Mouse (Mus musculus): ENCODE data around the gene Myf5. TPM values are rescaled to one million over a fixed set of nuclear protein-coding genes. Genes with fewer than 3 reads are reported as not detected.
A peak's percentile ranks its signal among the peaks of the same experiment; 100 is the strongest.

Gene Myf5
- 0.11 and 0.15 TPM in 2 replicates for polyA plus RNA-seq (2015; fragmentation: Nextera tagmentation; extraction: Ambion mirVana)

DNA sequence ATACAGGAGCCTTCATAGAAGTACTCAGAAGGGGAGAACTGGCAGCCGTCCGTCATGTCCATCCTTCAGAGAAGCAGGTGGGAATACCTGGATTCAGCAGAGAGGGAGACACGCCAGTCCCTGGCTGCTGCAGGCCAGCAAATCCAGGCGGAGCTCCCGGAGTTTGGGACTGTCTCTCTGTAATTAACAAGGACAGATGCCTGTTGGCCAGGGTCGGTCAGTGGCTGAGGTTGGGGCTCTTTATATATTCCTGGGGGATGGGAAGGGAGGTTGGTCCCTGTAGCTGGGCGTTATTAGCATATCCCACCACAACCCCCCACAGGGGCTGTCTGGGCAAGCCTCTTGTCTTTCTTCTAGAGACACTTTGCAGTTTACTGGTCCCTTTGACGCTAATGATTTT, at the start of gene Myf5:
Gene Myf5, minus strand, starts transcription at position 265 of the 400 bp plus-strand sequence.
- no peak for ATAC-seq (ENCODE audit: extremely low read depth, insufficient number of reproducible peaks, low FRiP score, low TSS enrichment)
- 53% methylated on average over 8 of the region's 8 CpGs for WGBS
- H3K27ac ChIP-seq (replicated peaks): no peak within 1 kb of the TSS
- no peak within 1 kb of the TSS for H3K4me2 ChIP-seq
- H3K4me1 ChIP-seq: no peaks in the 10 kb centered on the region
- H3K9ac ChIP-seq: no peak within 1 kb of the TSS
- no peaks in the 10 kb centered on the region for H3K27me3 ChIP-seq (replicated peaks)
- H3K9me3 ChIP-seq: no peaks in the 10 kb centered on the region
- no peaks in the 10 kb centered on the region for H3K36me3 ChIP-seq
- H3K4me3 ChIP-seq: no peak within 1 kb of the TSS

DNA sequence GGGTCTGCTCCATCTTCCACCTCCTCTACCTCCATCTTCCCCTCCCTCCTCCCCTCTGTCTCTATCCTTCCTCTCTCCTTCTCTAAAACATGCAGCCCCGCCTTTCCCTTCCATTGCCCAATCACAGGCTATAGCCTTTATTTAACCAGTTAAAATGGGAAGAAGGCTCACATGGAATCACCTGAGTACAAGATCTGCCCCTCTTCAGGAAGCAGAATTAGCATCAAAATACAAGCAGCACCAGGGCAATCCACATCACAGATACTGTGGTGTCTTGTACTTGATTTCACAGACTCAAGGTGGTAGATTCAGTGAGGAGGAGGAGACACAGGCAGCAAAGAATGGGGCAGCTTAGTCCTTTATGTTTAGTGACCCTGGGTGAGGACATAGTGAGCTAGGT, 42.8 kb upstream of the Myf5 start:
- no peak overlapping the region for H3K27ac ChIP-seq (replicated peaks)
- H3K36me3 ChIP-seq: no peaks in the 10 kb centered on the region
- no peaks in the 10 kb centered on the region for H3K27me3 ChIP-seq (replicated peaks)
- H3K4me1 ChIP-seq: no peaks in the 10 kb centered on the region
- no peak for ATAC-seq (ENCODE audit: extremely low read depth, insufficient number of reproducible peaks, low FRiP score, low TSS enrichment)
- H3K4me2 ChIP-seq: no peak overlapping the region
- no peak overlapping the region for H3K9ac ChIP-seq
- no peak overlapping the region for H3K4me3 ChIP-seq
- H3K9me3 ChIP-seq: no peaks in the 10 kb centered on the region
- WGBS: 45% methylated on average over 1 of the region's 1 CpGs

DNA sequence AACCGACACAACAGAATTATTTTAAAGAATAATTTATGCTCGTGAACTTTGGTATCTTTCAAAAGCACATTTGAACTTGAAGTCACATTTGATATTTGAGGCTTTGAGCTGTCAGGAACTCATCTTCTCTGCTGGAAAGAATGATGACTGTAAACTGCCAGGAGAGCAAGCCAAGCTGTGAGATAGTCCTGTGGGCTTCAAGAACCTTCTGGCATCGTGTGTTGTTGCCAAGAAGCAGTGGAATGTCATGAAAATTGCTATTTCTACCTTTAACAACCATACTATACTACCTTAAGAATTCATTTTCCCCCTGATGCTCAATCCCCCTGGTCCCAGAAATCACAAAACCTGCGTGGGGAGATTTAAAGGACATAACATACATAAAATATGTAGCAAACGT, 33.3 kb upstream of the Myf5 start:
- H3K27me3 ChIP-seq (replicated peaks): no peaks in the 10 kb centered on the region
- 60% methylated on average over 5 of the region's 5 CpGs for WGBS
- no peak overlapping the region for H3K9ac ChIP-seq
- H3K4me3 ChIP-seq: no peak overlapping the region
- no peak overlapping the region for H3K4me2 ChIP-seq
- H3K36me3 ChIP-seq: no peaks in the 10 kb centered on the region
- no peak for ATAC-seq (ENCODE audit: extremely low read depth, insufficient number of reproducible peaks, low FRiP score, low TSS enrichment)
- no peaks in the 10 kb centered on the region for H3K9me3 ChIP-seq
- no peak overlapping the region for H3K27ac ChIP-seq (replicated peaks)
- H3K4me1 ChIP-seq: no peaks in the 10 kb centered on the region

DNA sequence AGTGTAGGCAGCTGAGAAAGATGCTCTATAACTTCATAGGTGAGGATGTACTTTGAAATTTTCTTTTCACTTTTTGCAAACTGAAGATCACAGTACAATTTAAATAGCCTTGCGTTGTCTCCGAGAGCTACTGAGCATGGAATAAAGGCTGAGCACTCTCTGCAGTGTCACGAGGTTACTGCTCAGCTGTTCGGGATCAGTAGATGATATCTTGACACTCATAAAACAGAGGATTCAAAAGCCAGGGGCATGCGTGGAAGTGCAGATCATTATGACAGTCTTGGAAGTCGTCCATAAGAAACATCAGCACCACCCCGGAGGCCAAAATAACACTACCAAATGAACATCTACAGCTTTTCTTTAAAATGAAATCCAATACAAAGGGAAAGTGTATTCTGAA, 30.7 kb upstream of the Myf5 start:
- H3K4me1 ChIP-seq: no peaks in the 10 kb centered on the region
- 58% methylated on average over 7 of the region's 7 CpGs for WGBS
- no peaks in the 10 kb centered on the region for H3K9me3 ChIP-seq
- no peak overlapping the region for H3K9ac ChIP-seq
- no peaks in the 10 kb centered on the region for H3K36me3 ChIP-seq
- no peak overlapping the region for H3K4me2 ChIP-seq
- no peak for ATAC-seq (ENCODE audit: extremely low read depth, insufficient number of reproducible peaks, low FRiP score, low TSS enrichment)
- H3K27me3 ChIP-seq (replicated peaks): no peaks in the 10 kb centered on the region
- no peak overlapping the region for H3K27ac ChIP-seq (replicated peaks)
- no peak overlapping the region for H3K4me3 ChIP-seq

DNA sequence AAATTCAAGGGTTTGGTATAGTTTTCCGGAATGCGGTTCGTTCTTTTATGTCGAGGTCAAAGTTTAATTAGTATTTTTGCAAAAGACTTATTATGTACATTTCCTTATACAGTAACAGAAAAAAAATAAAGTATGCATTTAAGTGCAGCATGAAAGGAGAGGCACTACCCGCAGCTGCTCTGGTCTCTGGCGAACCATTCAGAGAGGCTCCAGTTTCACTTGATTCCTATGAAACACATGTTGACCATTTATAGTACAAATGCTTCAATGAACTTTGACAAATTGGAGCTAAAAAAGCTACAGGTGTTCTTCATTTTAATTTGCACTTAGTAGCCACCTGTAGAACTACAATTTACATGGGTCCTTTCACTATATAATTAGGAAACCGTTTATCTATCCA, 28.8 kb upstream of the Myf5 start:
- H3K9ac ChIP-seq: no peak overlapping the region
- ATAC-seq (ENCODE audit: extremely low read depth, insufficient number of reproducible peaks, low FRiP score, low TSS enrichment): no peak
- 85% methylated on average over 7 of the region's 7 CpGs for WGBS

DNA sequence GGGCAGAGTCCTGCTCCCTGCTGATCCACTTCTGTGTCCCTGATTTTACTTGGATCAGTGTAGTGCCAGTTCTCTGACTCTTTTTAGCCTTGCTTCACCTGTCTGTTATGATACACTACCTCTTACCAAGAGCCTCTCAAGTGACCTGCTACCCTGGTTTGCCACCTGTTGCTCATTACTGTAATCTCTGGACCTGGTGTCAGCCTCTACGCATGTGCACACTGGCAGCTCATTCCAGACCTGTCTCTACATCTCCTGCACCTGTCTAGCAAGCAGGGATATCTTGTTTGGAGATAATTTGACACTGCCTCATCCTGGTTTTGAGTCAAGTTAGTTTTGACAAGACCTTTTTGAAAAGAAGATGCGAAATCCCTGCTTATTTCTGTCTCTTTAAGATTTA, 20.5 kb upstream of the Myf5 start:
- no peaks in the 10 kb centered on the region for H3K4me1 ChIP-seq
- H3K36me3 ChIP-seq: no peaks in the 10 kb centered on the region
- no peak overlapping the region for H3K4me3 ChIP-seq
- no peak overlapping the region for H3K9ac ChIP-seq
- H3K9me3 ChIP-seq: no peaks in the 10 kb centered on the region
- 68% methylated on average over 2 of the region's 2 CpGs for WGBS
- H3K4me2 ChIP-seq: no peak overlapping the region
- no peak for ATAC-seq (ENCODE audit: extremely low read depth, insufficient number of reproducible peaks, low FRiP score, low TSS enrichment)
- no peaks in the 10 kb centered on the region for H3K27me3 ChIP-seq (replicated peaks)
- no peak overlapping the region for H3K27ac ChIP-seq (replicated peaks)

More for the DNA sequence above, 28.8 kb upstream of the Myf5 start:
- no peak overlapping the region for H3K27ac ChIP-seq (replicated peaks)
- H3K4me2 ChIP-seq: no peak overlapping the region
- H3K27me3 ChIP-seq (replicated peaks): no peaks in the 10 kb centered on the region
- no peak overlapping the region for H3K4me3 ChIP-seq
- H3K4me1 ChIP-seq: no peaks in the 10 kb centered on the region
- H3K9me3 ChIP-seq: no peaks in the 10 kb centered on the region
- H3K36me3 ChIP-seq: no peaks in the 10 kb centered on the region

DNA sequence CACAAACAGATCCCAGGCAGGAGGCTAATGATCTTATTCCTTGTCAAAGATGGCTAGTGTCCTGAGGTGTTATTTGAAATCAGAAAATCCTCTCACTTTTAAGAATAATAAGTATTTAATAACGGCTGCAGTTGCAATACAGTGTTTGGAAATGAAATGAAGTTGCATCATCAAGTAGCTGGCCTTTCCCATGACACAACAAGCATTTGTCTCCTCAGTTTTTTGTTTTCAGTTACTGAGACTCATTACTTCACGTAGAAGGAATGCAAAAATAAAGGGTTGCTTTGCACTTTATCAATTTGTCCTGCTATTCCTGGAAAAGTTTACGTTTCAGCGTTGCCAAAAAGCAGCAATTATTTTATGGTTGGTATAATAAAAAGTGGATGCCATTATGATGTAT, 17.5 kb upstream of the Myf5 start:
- Histone ChIP-seq H3K36me3 (no peaks in the 10 kb centered on the region), H3K27me3 (replicated peaks) (no peaks in the 10 kb centered on the region), H3K9ac (no peak overlapping the region), H3K4me2 (no peak overlapping the region), H3K4me3 (no peak overlapping the region), H3K9me3 (no peaks in the 10 kb centered on the region), H3K27ac (replicated peaks) (no peak overlapping the region), H3K4me1 (peaks cover 12% of the 10 kb centered on the region)
- 61% methylated on average over 4 of the region's 4 CpGs for WGBS
- ATAC-seq (ENCODE audit: extremely low read depth, insufficient number of reproducible peaks, low FRiP score, low TSS enrichment): no peak

DNA sequence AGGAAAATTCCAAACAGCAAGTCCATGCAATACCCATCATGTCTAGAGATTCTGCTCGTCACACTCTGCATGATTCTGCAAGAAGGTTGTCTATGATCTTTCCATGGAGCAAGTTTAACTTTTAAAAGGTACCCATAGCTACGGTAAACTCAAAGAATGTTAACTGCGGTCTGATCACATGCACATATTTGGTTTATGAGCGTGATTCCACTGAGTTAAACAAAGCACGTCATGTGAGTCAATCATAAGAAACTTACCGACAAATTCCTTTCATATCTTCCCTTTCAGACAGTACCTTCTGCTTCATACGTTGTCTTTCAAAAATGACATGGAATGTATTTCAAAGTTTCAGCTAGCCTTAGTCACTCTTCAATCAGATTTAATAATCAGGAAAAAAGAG, 16.3 kb upstream of the Myf5 start:
- ATAC-seq (ENCODE audit: extremely low read depth, insufficient number of reproducible peaks, low FRiP score, low TSS enrichment): no peak
- H3K36me3 ChIP-seq: no peaks in the 10 kb centered on the region
- H3K9me3 ChIP-seq: no peaks in the 10 kb centered on the region
- no peak overlapping the region for H3K27ac ChIP-seq (replicated peaks)
- H3K4me2 ChIP-seq: no peak overlapping the region
- H3K4me1 ChIP-seq: peaks cover 12% of the 10 kb centered on the region
- 82% methylated on average over 7 of the region's 7 CpGs for WGBS
- H3K27me3 ChIP-seq (replicated peaks): no peaks in the 10 kb centered on the region
- H3K9ac ChIP-seq: no peak overlapping the region
- no peak overlapping the region for H3K4me3 ChIP-seq

DNA sequence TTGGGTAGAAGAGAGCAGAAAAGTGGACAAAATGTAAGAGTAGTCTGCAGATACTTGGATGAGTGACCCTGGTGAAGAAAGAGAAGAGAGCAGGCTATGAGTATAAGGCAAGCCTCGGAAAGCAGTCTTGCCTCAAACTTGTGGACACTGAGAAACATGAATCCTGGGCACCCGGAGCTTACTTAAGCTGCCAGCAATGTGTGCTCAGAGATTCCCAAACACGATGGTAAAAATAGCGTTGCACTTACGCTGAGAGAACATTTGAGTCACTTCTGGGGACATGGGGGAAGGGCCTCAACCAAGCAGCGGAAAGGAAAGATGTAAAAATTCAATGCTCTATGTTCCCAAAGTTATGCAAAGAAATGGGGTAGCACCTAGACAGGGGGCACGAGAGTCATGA, 13.7 kb upstream of the Myf5 start:
- ATAC-seq (ENCODE audit: extremely low read depth, insufficient number of reproducible peaks, low FRiP score, low TSS enrichment): no peak
- Histone ChIP-seq H3K9me3 (no peaks in the 10 kb centered on the region), H3K9ac (no peak overlapping the region), H3K4me1 (peaks cover 19% of the 10 kb centered on the region), H3K4me3 (no peak overlapping the region), H3K36me3 (no peaks in the 10 kb centered on the region), H3K4me2 (peak overlapping the region; percentile 44), H3K27me3 (replicated peaks) (no peaks in the 10 kb centered on the region), H3K27ac (replicated peaks) (peak overlapping the region; percentile 74)
- WGBS: 45% methylated on average over 7 of the region's 7 CpGs

DNA sequence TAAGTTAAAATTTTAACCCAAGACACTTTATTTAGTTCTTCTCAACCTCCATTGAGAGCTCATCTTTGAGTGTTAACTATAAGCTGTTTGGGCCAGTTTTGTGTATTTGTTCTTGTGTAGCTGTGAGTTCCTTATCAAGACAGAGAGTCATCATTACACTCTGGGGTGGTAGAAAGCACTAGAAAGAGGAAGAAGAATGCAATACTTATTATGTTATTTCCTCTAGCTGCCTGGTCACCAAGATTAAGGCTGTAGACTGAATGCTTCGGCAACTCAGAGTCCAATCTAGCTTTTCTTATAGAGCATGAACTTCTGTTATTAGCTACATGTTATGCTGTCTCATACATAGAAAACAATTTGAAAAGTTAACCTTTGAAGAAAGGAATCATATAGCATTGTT, 10.5 kb upstream of the Myf5 start:
- no peak overlapping the region for H3K4me3 ChIP-seq
- H3K9ac ChIP-seq: no peak overlapping the region
- H3K4me1 ChIP-seq: peaks cover 26% of the 10 kb centered on the region
- H3K36me3 ChIP-seq: no peaks in the 10 kb centered on the region
- H3K27ac ChIP-seq (replicated peaks): no peak overlapping the region
- no peak overlapping the region for H3K4me2 ChIP-seq
- 63% methylated on average over 1 of the region's 1 CpGs for WGBS
- no peaks in the 10 kb centered on the region for H3K27me3 ChIP-seq (replicated peaks)
- no peaks in the 10 kb centered on the region for H3K9me3 ChIP-seq
- ATAC-seq (ENCODE audit: extremely low read depth, insufficient number of reproducible peaks, low FRiP score, low TSS enrichment): no peak

DNA sequence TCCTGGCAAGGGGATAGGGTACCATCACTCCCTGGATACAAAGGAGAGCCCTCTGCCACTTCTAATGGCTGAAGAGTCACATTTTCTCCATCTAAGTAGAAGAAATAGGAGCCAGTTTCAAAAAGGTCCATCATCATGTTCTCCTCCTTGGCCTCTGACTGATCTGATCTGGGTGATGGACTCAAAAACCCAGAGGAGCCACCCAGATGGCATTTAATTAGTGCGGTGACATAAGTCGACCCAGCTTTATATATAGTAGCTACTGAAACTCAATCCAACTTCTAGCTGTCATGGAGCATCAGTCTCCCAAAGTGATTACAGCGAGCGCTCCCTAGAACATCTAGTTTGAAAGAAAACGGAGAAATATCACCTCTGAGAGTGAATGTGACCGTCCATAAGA, 8.6 kb upstream of the Myf5 start, which contains the start of gene Myf6:
Gene Myf6, minus strand, starts transcription at position 170 of the 400 bp plus-strand sequence.
- ATAC-seq (ENCODE audit: extremely low read depth, insufficient number of reproducible peaks, low FRiP score, low TSS enrichment): no peak
- WGBS: 74% methylated on average over 6 of the region's 6 CpGs
- no peaks in the 10 kb centered on the region for H3K27me3 ChIP-seq (replicated peaks)
- no peaks in the 10 kb centered on the region for H3K36me3 ChIP-seq
- H3K27ac ChIP-seq (replicated peaks): no peak within 1 kb of the TSS
- H3K4me3 ChIP-seq: peak within 1 kb of the TSS; percentile 40
- H3K9ac ChIP-seq: peak within 1 kb of the TSS; percentile 74
- peaks cover 20% of the 10 kb centered on the region for H3K4me1 ChIP-seq
- peak within 1 kb of the TSS; percentile 67 for H3K4me2 ChIP-seq
- H3K9me3 ChIP-seq: no peaks in the 10 kb centered on the region

DNA sequence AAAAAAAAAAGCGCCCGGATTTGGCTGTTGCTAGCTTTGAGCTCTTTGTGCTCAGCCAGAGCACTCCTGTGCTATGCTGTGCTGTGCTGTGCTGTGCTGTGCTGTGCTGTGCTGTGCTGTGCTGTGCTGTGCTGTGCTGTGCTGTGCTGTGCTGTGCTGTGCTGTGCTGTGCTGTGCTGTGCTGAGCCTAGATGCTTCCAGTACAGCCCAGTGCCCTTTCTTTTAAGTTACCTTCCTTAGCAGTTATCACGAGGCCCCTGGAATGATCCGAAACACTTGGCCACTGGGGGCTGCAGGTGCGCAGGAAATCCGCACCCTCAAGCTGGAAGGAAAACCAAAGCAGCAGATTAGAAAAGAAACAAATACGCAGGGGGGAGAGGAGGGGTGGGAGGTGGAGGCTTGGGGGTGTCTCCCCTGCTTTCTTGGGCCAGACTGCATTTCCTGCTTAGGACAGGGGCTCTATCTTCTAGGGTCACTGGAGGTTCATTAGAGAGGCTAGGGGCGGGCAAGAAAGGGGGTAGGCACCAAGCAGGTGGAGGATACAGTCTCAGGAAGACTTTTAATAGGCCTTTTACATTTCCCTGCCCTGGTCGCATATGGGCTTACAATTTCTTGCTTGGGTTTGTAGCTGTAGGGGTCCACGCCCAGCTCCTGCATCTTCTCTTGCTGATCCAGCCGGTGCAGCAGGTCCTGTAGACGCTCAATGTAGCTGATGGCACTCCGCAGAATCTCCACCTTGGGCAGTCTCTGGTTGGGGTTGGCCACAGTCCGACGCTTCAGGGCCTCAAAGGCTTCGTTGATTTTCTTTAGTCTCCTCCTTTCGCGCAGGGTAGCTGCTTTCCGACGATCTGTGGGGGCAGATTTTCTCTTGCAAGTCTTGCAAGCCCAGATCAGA, 7.9 kb upstream of the Myf5 start:
- Histone ChIP-seq H3K4me3 (peak overlapping the region; percentile 40), H3K4me1 (peaks cover 15% of the 10 kb centered on the region), H3K36me3 (no peaks in the 10 kb centered on the region), H3K9ac (peak overlapping the region; percentile 74), H3K27me3 (replicated peaks) (no peaks in the 10 kb centered on the region), H3K27ac (replicated peaks) (no peak overlapping the region), H3K4me2 (peak overlapping the region; percentile 67), H3K9me3 (no peaks in the 10 kb centered on the region)
- no peak for ATAC-seq (ENCODE audit: extremely low read depth, insufficient number of reproducible peaks, low FRiP score, low TSS enrichment)
- 40% methylated on average over 20 of the region's 20 CpGs for WGBS

Measured in heart, embryonic 13.5 days (tissue).